Mouse (Mus musculus) R1 (cell line): ENCODE data around the gene Rassf2.

Experiments
- DNase-seq: peaks from one replicate; pipeline ENCODE4 v3.0.0-alpha.2; 2018; ENCODE audit warnings: low read depth, low spot score

Rassf2 gene

DNA sequence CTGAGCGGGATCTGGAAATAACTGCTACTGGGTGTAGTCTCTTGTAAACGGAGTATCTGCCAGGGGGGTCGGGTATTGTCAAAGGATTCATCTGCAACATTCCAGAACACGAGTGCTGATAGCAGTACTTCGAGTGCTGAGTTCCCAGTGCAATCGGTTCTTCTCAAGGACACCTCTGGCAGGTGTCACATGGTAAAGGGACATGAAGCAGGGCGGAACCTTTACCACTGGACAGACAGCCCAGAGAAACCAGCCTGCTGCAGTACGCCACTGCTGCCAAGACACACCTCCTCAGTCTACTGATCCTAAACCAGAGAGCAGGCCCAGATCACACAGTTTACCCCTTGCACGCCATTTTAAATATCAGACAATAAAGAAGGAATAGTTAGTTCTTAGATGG lies 75.2 kb downstream of the Rassf2 start:
- no peak for DNase-seq

DNA sequence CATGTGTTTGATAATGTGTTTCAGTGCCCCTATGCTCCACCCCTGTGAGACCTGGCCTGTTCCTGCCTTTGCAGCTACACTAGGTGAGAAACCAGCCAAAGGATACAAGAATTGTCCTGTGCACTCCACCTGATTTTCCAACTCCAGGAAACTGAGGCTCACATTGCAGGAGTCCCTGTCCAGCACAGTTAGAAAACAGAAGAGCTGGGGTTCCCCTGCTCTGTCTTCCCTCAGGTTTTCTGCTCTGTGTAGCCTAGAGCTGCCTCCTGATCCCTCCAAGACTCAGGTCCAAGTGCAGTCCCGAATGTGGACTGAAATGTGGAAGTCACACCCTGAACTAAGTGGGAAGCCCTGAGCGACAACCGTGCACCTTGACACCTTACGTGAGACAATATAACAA lies 76.3 kb downstream of the Rassf2 start:
- no peak for DNase-seq

DNA sequence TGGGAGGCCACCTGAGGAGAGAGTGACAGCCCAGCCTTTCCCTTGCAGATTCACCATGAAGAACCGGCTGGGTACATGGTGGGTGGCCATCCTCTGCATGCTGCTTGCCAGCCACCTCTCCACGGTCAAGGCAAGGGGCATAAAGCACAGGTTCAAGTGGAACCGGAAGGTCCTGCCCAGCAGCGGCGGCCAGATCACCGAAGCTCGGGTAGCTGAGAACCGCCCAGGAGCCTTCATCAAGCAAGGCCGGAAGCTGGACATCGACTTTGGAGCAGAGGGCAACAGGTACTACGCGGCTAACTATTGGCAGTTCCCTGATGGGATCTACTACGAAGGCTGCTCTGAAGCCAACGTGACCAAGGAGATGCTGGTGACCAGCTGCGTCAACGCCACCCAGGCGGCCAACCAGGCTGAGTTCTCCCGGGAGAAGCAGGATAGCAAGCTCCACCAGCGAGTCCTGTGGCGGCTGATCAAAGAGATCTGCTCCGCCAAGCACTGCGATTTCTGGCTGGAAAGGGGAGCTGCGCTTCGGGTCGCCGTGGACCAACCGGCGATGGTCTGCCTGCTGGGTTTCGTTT lies 77.0 kb downstream of the Rassf2 start:
- DNase-seq: no peak

DNA sequence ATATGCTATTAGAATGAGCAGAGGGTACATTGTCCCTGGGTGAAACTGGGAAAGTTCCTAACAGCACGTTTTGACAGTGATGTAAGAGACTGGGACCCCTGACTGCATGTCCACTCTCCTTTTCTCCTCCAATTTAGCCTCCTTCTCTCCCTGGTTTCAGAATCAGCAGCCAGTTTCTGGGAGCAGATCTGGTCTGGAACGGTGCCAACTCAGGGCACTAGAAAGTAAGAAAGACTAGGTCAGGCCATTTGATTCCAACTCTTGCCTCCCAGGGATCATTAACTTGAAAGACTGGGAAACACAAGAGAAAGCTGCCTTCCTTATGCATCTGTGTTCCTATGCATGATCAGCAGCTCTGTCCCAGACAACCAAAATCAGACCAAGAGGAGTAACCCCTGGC lies 77.6 kb downstream of the Rassf2 start:
- no peak for DNase-seq

DNA sequence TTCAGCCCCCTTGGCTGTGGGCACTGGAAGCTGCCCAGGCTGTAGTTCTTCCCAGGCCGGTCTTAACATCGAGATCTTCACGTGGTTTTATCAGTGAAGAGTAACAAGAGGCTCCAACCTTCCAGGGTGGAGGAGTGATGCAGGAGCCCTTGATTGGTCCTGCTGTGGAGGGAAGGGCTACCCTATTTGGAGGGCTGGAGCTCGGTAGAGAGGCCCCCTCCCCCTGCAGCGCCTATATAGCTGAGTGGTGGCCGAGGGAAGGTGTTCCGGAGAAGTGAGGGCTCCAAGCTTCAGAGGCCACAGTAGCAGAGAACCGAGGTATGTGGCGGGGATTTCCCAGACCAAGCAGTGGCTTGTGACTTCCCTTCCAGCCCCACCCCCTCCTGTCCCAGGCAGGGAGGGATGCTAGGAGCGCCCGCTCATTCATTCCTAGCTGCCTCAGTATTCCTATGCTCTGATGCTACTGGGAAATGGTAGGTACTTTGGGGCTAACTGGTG lies 79.4 kb downstream of the Rassf2 start, which contains the start of gene Prnd:
Gene Prnd (plus strand): TSS at position 264 of the 498 bp plus-strand sequence.
- peak; percentile 46 for DNase-seq

DNA sequence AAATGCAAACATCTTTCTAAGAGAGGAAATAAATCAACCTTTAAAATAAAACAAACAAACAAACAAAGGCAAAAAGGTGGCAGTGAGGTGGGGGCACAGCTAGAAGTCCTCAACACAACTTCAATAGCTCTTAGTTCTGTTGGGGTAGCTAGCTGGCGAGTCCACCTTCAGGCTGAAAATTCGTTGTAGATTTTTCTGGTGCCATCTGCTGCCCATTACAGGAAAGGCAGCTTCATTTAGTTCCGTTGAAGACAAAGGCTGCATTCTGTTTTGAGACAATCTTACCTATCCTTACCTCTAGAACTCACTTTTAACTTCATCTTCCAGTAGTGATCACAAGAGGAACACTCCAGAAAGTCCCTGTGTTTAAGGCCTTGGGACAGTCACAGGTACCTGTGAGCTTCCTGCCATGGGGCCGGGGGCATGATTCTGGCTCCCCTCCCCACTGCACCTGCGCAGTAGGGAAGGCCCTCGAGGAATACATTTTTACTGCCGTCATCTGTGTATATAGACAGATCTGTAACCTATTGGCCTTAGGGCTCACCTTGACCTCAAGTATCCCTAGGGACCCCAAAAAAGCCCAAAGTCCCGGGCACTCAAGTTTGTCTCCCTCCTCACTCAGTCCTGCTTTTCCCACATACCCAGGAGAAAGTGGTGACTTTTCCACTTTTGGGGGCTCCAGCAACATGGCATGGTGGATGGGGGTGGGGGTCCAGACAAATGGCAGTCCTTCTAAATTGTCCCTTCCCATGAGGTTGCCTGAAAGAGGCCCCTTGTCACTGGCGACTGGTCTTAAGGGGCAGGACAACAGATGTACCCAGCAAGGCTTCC lies 80.1 kb downstream of the Rassf2 start:
- peak; percentile 62 for DNase-seq

DNA sequence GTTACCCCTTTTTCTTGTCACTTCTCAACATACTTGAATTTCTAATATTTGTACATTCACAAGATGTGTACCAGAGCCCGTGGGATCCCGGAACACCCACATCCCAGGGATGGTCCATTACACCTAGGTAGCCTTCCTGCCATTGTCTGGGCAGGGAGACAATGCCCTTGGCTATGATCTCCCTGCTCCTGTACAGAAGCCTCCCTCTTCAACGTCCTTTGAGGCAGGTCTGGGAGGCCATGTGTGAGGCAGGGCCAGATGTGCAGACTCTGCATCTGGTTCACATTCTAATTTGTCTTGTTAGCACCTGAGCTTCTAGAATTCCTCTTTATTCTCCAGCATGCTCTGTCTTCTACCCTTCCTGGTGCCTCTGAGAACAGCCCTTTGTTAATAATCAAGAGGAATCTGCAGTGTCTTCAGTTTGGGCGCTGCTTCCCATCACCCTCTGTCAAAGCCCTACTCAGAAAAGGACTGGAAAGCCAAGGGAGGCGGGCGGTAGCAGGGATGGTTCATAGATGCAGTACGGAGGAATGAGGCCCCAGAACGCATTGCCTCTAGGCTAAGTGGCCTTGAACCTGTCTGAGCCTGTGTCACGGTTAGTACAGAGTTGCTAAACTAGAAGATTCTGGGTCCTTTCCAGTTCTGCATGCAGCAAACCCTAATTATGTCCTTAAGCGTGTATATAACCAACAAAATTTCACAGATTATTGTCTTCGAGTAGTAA lies 81.0 kb downstream of the Rassf2 start:
- no peak for DNase-seq

DNA sequence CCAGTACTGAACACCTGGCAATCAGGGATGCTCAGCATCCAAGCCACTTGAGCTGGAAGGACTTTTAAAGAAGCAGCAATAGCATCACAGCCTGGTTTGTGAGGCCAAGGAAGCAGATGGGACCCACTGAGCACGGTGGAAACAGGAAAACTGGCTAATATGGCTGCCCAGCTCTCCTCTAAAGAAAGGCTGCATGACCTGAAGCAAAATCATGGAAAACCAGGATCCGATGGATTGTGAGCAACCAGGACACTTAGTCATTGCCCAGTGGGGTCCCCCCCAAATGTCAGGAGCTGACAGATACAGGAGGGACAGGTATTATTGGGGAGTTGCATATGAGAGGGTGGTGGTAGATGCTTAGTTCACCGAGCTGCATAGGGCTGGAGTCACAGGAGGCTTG lies 81.9 kb downstream of the Rassf2 start:
- DNase-seq: no peak

DNA sequence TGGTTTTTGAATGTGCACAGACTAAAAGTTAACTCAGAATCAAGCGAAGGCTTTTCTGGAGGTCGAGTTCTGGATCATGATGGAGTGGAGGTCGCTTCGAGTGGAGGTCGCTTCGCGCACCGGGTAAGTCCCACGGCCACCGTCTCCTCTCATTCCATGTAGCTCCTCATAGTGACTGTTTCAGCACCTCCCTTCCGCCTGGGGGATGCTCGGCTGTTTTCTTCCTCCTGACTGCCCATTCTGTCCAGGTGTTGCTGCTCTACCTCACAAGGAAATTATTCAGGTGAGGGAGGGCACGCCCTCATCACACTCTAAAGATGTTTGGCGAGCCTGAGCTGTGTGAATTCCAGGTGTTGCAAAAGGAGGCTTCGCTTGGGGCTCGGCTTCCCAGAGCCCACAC lies 83.7 kb downstream of the Rassf2 start:
- DNase-seq: no peak

DNA sequence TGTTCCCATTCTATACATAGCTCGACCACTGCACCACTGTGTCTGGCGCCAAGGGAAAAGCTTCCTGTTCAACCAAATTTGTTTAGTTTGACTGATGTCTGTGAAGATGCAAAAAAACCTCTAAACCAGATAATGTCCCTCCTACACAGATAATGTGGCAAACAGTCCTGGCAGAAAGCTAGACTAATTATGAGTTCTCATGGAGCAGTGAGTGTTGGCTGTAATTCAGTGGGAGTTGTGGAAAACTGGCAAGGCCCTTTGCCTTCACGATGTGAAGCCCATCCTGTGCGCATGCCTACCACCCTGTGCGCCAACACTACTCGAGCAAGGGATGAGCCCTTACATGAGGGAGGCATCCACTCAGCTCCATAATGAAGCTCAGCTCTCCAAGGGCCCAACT lies 84.3 kb downstream of the Rassf2 start:
- no peak for DNase-seq

DNA sequence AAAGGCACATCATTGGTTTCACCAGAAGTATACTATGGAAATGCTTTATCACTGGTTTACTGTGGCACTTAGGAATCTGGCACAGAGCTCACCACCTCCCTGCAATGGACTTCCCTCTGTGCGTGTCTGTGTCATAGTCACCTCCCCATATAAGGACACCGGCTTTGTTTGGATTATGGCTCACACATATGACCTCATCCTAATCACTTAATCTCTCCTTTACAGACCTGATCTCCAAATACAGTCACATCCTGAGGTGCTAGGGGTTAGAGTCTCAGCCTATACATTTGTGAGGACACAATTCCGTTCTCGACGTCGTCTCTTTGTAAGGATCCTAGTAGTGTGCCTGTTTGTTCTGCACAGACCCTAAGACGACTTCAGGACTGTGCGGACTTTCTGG lies 84.8 kb downstream of the Rassf2 start:
- no peak for DNase-seq

DNA sequence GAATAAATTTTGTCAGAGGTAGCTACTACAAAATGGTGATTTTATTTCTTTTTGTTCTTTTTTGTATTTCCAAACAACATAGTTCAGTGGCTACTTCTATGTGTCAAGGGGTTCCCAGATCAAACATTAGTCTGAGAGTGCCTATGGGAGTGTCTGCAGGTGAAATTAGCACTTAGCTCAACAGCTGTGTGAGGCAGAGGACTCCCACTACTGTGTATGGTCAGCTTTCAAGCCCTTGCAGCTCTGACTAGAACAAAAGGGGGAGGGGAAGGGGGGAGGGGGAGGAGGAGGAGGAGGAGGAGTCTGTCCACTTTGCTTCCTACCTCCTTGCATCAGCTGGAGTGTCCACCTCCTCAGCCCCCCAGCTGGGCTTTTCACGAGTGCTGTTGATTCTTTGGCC lies 85.7 kb downstream of the Rassf2 start:
- DNase-seq: no peak

DNA sequence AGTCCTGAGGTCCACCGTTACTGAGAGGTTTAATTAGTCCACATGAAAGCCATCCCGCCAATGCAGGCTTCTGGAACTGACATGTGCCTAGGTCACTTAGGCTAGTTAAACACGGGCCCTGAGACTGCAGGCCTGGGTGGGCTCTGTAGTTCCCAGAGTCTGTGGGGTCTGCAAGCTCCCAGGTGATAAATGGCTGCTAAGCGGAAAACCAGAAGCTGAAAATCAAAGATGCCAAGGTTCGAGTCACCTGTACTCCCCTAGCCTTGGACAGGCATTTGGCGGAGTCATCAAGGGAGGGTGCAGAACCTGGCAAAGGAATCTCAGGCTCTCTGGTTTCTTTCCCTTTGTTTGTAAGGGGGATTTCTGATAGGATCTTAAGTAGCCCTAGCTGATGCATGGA lies 88.6 kb downstream of the Rassf2 start:
- no peak for DNase-seq

DNA sequence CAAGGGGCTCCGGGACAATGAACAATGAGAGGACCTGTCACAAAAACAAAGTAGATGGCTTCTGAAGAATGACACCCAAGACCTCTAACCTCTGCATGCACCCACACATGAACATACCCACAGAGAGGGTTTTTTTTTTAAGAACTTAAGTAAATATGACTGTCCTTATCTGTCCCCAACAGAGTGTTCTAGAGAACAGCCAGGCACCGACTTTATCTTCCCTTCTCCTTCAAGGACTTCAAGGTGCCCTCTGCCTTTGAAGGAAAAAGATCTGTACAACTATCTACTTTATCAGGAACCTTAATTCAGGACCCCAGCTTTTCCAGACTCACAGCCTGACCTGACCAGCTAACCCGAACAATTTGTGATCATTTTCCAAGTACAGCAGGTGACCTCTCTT lies 89.6 kb downstream of the Rassf2 start:
- no peak for DNase-seq
